9 mouse cellular contexts compared by ENCODE assay signal in the genomic region with DNA sequence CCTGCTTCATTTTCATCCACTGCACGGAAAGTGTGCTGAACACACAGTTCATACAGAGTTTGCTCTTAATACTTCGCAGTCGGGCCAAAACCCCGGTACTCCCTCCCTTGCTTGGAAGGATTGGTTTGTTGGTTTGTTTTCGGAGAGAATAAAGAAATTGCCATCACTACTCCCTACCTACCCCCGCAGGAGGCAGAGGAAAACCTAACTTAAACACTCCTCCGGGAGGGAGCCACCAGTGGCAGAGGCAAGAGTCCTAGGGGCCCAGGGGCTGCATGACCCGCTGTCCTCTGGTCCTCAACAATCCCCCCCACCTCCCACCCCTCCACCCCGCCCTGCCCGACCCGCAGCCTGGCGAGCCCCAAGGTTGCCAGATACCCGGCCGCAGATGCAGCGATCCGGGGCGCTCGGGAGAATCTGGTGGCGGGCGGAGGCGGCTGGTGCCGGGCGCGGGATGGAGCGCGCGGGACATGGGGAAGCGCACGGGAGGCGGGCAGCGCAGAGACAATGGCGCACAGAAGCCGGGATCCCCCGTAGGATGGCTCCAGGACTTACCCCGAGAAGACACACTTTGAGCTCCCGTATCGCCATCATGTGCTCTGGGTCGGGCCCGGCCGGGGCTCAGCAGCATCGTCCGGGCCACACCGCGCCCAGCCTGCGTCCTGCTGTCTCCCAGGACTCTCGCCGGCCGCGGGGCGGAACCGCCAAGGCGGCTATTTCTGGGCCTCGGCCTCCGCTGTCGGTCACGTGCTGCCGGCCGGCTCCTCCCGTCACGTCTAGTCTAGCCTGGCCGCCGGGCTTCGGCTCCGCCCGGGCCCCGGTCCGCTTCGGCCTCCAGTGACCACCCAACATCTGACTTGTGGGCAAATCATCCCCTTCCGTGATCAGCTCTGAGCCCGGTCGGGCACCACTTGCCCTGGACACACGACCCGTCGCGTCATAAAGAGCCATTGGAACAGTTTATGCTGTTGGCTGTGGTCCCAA. TPM values are rescaled to one million over a fixed set of nuclear protein-coding genes. Genes with fewer than 3 reads are reported as not detected.
A peak's percentile ranks its signal among the peaks of the same experiment; 100 is the strongest.
DNase-seq lines count a peak whose midpoint lies in the region; ATAC-seq lines count a peak whose summit lies in the region.
"Had no signal": no experiment of that assay in that cellular context is flagged by ENCODE, and none has a peak within 500 bp of the region (broad histone marks: within the 10 kb centered on the region; RNA-seq: fewer than 3 reads in every experiment).

A gene (minus strand): TSS at position 802 of the 984 bp plus-strand sequence.

- peak within 1 kb of the TSS; percentile 31 for H3K27ac ChIP-seq in embryonic facial prominence, embryonic 14.5 days (replicated peaks; ENCODE audit: low read depth, low read length)
- H3K27ac ChIP-seq in limb, embryonic 10.5 days, result peak within 1 kb of the TSS; percentile 89
- peak within 1 kb of the TSS; percentile 87 for H3K27ac ChIP-seq in midbrain, embryonic 10.5 days (replicated peaks)

- H3K27me3 ChIP-seq in embryonic facial prominence, embryonic 14.5 days (replicated peaks; ENCODE audit: control insufficient read depth, insufficient read depth, low read length), result no peaks in the 10 kb centered on the region
- peaks cover 8% of the 10 kb centered on the region; the same call in 1 of the 2 replicates for H3K27me3 ChIP-seq in limb, embryonic 10.5 days (ENCODE audit: low read depth, poor library complexity, severe bottlenecking)
- H3K27me3 ChIP-seq in midbrain, embryonic 10.5 days (ENCODE audit: low read depth, poor library complexity, severe bottlenecking), result peaks cover 38% of the 10 kb centered on the region

- peak within 1 kb of the TSS; percentile 85 for H3K4me2 ChIP-seq in embryonic facial prominence, embryonic 14.5 days (ENCODE audit: low read depth, low read length)

- peak within 1 kb of the TSS; percentile 72 for H3K4me3 ChIP-seq in embryonic facial prominence, embryonic 14.5 days (ENCODE audit: low read depth, low read length)
- H3K4me3 ChIP-seq in limb, embryonic 10.5 days, result peak within 1 kb of the TSS; percentile 74
- peak within 1 kb of the TSS; percentile 84 for H3K4me3 ChIP-seq in midbrain, embryonic 10.5 days

- WGBS in embryonic facial prominence, embryonic 14.5 days, result under 1% methylated on average over 62 of the region's 75 CpGs
- WGBS in limb, embryonic 10.5 days, result under 1% methylated on average over 75 of the region's 75 CpGs
- WGBS in midbrain, embryonic 10.5 days, result under 1% methylated on average over 75 of the region's 75 CpGs

- no peaks in the 10 kb centered on the region for H3K36me3 ChIP-seq in embryonic facial prominence, embryonic 14.5 days (ENCODE audit: control insufficient read depth, insufficient read depth, low read length)
- no peaks in the 10 kb centered on the region for H3K36me3 ChIP-seq in limb, embryonic 10.5 days
- no peaks in the 10 kb centered on the region for H3K36me3 ChIP-seq in midbrain, embryonic 10.5 days
- H3K36me3 ChIP-seq: G1E had no signal

- peaks cover 16% of the 10 kb centered on the region; the same call in 1 of the 2 replicates for H3K4me1 ChIP-seq in embryonic facial prominence, embryonic 14.5 days (ENCODE audit: control insufficient read depth, insufficient read depth, low read length)
- H3K4me1 ChIP-seq in limb, embryonic 10.5 days, result peaks cover 52% of the 10 kb centered on the region
- H3K4me1 ChIP-seq in midbrain, embryonic 10.5 days, result peaks cover 58% of the 10 kb centered on the region

- H3K9ac ChIP-seq in embryonic facial prominence, embryonic 14.5 days (ENCODE audit: low read depth, low read length), result peak within 1 kb of the TSS; percentile 83

- peak; percentile 86 for ATAC-seq in embryonic facial prominence, embryonic 14.5 days (ENCODE audit: low read depth)

- no peaks in the 10 kb centered on the region for H3K9me3 ChIP-seq in embryonic facial prominence, embryonic 14.5 days (ENCODE audit: control insufficient read depth, low read length)
- no peaks in the 10 kb centered on the region for H3K9me3 ChIP-seq in limb, embryonic 10.5 days (replicated peaks)
- H3K9me3 ChIP-seq in midbrain, embryonic 10.5 days (replicated peaks), result no peaks in the 10 kb centered on the region
- H3K9me3 ChIP-seq: G1E had no signal

- peak; percentile 89 for DNase-seq in 3134 (ENCODE audit: extremely low read depth, insufficient read length, low spot score)
- DNase-seq in adrenal gland, postnatal 14 days, result peak; percentile 92
- DNase-seq in embryonic facial prominence, embryonic 14.5 days (ENCODE audit: low spot score), result peak; percentile 80
- DNase-seq in heart, adult 18-20 months, result peak; percentile 91 to 94
- DNase-seq in kidney, adult 11 months, result peak; percentile 75
- peak; percentile 85 for DNase-seq in limb, embryonic 10.5 days (ENCODE audit: low spot score)
- peak; percentile 83 for DNase-seq in midbrain, embryonic 10.5 days (ENCODE audit: low spot score)
- DNase-seq in skeletal muscle tissue, adult 2 months (ENCODE audit: low read depth, low spot score), result peak; percentile 69

RNA-seq across cellular contexts. Expression of the gene that starts here (rescaled TPM):
- 30.0 and 33.0 TPM in 2 replicates for total RNA-seq in adrenal gland, postnatal 14 days (2021)
- 57.6 and 63.5 TPM in 2 replicates for polyA plus RNA-seq in embryonic facial prominence, embryonic 14.5 days (2014; fragmentation: Nextera tagmentation; extraction: Ambion mirVana)
- 10 to 100 TPM; 13.8 to 16.8 TPM for total RNA-seq in heart, adult 18-20 months (2021)
- polyA plus RNA-seq in limb, embryonic 10.5 days (2016; fragmentation: Nextera tagmentation; extraction: Ambion mirVana), result 51.7 and 52.3 TPM in 2 replicates
- polyA plus RNA-seq in midbrain, embryonic 10.5 days (2016; fragmentation: Nextera tagmentation; extraction: Ambion mirVana), result 62.5 and 67.3 TPM in 2 replicates

Comparison
In these comparisons a context has a peak if more than half of its experiments do, and no peak if none do; other contexts are left out.
1. Peak in every context shown above with its lines: DNase-seq, ATAC-seq, H3K4me3 ChIP-seq and H3K27ac ChIP-seq.
2. H3K27ac ChIP-seq: peak in every context shown above with its lines; median percentile 89 in limb, embryonic 10.5 days; 87 in midbrain, embryonic 10.5 days; 31 in embryonic facial prominence, embryonic 14.5 days.